Mouse (Mus musculus) ZHBTc4 (cell line): Measurements from ENCODE around the gene A030005K14Rik.

Experiments
- DNase-seq: peaks from one replicate; pipeline ENCODE4 v3.0.0-alpha.2; 2011; ENCODE audit warnings: low read depth, low spot score

The A030005K14Rik gene

GRCm38 (mm10) chr1:83059278-83059677, at the start of gene A030005K14Rik:
Gene A030005K14Rik (minus strand): TSS chr1:83059378.
- DNase-seq = peak; percentile 24

DNA sequence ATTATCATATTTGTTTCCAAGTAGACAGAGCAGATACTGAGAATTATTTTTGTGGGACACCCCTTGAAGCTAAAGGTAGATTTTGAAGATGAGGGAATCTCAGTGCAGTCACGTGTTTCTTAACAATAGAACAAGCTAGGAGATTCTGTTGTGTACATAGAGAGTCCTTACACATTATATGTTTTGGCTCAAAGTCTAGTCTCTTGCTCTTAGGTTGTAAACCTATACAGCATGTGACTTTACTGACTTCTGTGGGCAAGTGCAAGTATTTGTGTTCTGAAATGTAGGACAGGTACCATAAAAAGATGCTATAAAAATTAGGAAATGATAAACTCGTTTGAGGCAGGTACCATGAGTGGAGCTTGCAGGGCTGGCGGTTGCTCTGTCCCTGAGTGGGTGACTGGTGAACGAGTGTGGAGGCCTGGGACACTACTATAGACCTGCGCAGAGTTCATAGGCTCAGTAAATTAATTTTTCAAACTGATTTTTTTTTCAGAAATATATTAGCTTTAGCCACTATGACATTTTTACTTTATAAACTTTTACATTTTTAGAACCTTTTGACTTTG, 48.3 kb upstream of the A030005K14Rik start:
- DNase-seq = no peak

DNA sequence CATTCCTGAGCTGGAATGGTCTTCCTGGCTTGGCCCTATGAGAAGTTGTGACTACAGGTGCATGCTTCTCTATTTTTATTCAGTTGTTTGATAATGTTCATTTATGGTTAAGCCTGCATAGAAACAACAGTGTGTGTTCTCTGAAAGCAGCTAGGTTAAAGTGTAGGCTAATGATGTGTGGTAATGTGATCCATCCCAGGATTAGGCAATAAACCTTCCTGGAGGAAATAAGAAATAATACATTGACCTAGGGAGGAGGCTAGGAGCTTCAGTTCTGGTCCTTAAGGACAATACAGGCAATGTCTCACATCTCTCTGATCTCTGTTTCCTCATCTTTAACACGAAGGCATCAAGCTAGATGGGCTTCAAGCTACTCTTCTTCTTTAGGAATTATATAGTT, 46.3 kb upstream of the A030005K14Rik start:
- DNase-seq = no peak

DNA sequence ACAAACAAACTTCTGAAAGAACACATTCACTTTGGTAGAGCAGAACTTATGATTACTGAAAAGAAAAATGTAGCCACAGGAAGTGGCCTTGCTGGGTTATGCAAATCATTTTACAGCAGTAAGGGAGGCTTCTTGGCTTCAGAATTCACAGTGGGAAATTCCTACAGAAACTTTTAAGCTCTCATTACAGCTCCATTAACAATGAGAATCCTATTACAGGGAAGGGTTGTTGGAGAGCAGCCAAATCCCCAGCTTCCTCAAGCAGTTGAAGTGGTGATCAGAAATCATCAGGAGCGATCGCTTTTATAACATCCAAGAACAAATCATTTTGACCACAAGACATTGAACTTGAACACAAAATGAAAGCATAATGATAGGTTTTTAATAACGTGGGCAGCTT, 42.7 kb upstream of the A030005K14Rik start:
- DNase-seq = peak; percentile 14

GRCm38 (mm10) chr1:83099580-83100137, 40.5 kb upstream of the A030005K14Rik start:
- no peak for DNase-seq

GRCm38 (mm10) chr1:83099160-83099559, 40.0 kb upstream of the A030005K14Rik start:
- DNase-seq = no peak

- no peak for DNase-seq
These were observed 37.8 kb upstream of the A030005K14Rik start for GRCm38 (mm10) chr1:83096935-83097334.

DNA sequence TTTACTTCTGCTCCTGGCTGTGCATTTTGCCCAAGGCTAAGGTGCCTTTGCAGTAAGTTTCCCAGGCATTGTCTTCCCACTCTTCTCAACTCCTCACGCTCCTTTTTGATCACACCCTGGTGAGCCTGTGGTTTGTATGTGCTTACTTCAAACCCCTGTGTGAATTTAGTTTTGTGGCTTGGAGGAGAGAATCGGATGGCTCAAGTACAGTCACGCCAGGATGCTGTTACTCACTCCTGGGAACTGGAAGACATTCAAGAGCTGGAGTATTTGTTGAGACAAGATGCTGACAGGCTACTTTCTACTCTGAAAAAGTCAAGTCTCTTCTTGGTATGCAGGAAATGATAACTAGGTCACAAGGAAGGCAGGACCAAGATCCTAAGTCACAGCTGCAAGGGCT, 32.1 kb upstream of the A030005K14Rik start:
- peak; percentile 2 for DNase-seq

DNA sequence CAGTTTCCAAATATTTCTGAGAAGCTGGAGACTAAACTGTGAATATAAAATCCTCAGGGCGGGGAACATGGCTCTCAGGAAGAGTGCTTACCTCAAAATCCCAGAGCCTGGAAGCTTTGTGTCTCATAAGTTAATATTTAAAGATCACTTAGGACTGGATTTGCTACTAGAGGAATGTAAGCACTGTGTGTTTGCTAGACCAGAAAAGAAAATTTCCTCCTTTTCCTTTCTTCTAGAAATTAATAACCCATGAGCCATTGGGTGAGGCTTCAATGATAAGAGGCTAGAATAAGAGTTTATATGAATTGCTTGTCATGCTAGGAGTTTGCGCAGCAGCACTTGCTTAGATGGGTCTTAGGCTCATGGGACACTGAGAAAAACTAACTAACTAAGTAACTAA, 25.6 kb upstream of the A030005K14Rik start:
- no peak for DNase-seq

- no peak for DNase-seq
These were observed 17.8 kb upstream of the A030005K14Rik start for GRCm38 (mm10) chr1:83077016-83077415.

GRCm38 (mm10) chr1:83076190-83076917, 17.2 kb upstream of the A030005K14Rik start:
- DNase-seq = peak; percentile 80

DNA sequence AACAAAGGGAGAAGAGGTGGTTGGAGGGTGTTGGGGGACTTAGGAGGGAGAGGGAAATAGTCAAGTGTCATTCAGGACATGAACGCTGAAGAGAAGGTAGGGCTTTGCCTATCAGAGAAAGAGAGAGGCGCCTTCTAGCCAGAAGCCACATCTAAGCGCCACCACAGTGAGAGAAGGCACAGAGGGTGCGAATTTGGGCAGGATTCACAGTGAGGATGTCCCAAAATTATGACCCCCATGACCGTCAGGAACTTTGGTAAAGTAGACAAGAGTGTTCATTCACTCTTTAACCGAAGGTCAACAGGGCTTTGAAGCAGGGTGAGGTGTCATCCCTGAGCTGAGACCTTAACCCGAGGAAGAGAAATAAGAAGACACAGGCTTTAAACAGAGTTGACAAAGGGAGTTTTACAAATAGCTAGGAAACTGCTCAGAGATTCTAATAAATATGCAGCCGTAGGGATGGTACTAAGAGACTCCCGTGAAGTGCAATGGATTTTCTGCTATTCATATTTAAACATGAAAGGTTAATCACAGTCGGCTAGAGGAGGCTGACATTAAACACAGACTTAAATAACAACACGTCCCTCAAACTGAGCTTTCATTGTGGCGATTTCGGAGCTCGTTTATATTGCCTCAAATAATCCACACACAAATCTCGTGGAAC, 16.5 kb upstream of the A030005K14Rik start:
- peak; percentile 7 for DNase-seq

GRCm38 (mm10) chr1:83067205-83067604, 8.0 kb upstream of the A030005K14Rik start:
- no peak for DNase-seq

- no peak for DNase-seq
These were observed 7.4 kb upstream of the A030005K14Rik start for GRCm38 (mm10) chr1:83066577-83066976.

- DNase-seq = peak; percentile 69
These were observed 5.7 kb upstream of the A030005K14Rik start for GRCm38 (mm10) chr1:83064851-83065250.

GRCm38 (mm10) chr1:83060643-83061042, 1.5 kb upstream of the A030005K14Rik start, which contains the start of gene Krtap28-13:
Gene Krtap28-13 (plus strand): TSS chr1:83060930.
- peak; percentile 39 for DNase-seq

DNA sequence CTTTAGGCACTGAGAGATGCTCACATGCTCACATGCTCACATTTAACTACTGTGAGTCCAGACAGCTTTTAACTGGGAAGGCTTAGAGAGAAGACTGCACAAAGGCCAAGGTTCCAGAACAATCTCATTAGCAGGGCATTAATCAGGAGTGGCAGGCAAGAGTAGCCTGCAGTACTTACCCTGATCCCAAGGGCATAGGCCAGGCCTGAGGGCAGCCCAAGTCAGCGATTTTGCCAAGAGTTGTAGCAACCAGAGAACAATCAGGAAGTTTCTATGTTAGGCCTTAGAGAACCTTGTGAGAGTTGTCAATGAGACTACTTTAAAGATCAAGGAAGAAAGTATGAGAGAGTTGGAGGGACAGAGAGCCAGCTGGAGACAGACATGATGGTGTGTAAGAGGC, 697 bp downstream of the A030005K14Rik start:
- no peak for DNase-seq

DNA sequence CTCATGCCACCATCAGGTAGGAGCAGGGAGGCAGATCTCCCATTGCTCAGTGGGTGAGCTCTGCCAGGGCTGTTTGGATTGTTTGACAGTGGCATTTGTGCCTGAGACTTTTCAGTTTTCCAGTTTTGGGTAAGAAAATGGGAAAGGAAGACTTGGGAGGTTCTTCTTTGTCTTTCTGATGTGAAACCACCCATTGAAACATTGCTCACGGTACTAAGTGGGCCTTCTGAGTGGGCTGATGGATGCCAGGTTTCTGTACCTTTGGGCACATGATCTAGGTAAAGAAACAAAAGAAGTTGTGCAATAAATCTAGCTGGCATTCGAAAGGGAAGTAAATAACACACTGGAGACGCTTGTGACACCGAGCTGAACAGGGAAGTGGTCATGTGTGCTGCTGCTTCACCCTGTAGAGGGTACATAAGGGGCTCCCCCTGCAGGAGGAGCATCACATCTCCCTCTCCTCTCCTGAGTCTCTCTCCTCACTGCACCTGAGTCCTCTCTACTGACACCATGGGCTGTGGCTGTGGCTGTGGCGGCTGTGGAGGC, 14.2 kb downstream of the A030005K14Rik start, which contains the start of gene Gm47969:
Gm47969 (plus strand) TSS at position 51 of the 546 bp plus-strand sequence.
- DNase-seq = peak; percentile 24

DNA sequence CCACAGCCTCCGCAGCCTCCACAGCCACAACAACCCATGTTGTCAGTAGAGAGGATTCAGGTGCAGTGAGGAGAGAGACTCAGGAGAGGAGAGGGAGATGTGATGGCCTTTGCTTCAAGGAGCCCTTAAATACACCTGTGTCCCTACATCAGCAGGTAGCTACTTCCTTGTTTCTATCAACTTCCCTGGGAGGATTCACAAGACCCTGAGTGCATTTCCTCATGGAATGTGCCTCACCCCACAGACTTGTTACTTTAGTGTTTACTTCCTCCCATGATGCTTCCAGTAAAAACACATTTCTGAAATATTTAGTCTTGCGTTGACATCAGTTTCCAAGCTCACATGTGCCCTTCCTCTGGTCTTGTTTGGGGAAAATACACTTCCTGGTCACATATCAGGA, 16.8 kb downstream of the A030005K14Rik start, which contains the start of gene Krtap28-10:
Krtap28-10 (minus strand) TSS at position 101 of the 400 bp plus-strand sequence.
- no peak for DNase-seq

- DNase-seq = peak; percentile 35
These were observed 20.1 kb downstream of the A030005K14Rik start for GRCm38 (mm10) chr1:83039080-83039479.

GRCm38 (mm10) chr1:83038109-83038672, 21.0 kb downstream of the A030005K14Rik start, which contains the start of gene Slc19a3:
Gene Slc19a3 (minus strand): TSS chr1:83038448.
- peak; percentile 88 for DNase-seq
